Mouse (Mus musculus) retina, embryonic 14.5 days (tissue): Measurements from ENCODE around the gene Map7.
A peak's percentile ranks its signal among the peaks of the same experiment; 100 is the strongest.

Source experiments
- DNase-seq: peaks from one replicate; pipeline ENCODE4 v3.0.0-alpha.2; 2015; ENCODE audit warnings: low spot score

Gene Map7

GRCm38 (mm10) chr10:20287369-20287768 lies 139.1 kb downstream of the Map7 start:
- peak; percentile 8 for DNase-seq

GRCm38 (mm10) chr10:20290467-20290883 lies 142.2 kb downstream of the Map7 start:
- peak; percentile 98 for DNase-seq

GRCm38 (mm10) chr10:20295961-20296360 lies 147.7 kb downstream of the Map7 start:
- DNase-seq, result no peak

GRCm38 (mm10) chr10:20298152-20298920 lies 150.1 kb downstream of the Map7 start:
- no peak for DNase-seq

GRCm38 (mm10) chr10:20299114-20299513 lies 150.8 kb downstream of the Map7 start:
- no peak for DNase-seq

- DNase-seq, result no peak
Measured at GRCm38 (mm10) chr10:20310969-20311769, 162.9 kb downstream of the Map7 start.

- peak; percentile 100 for DNase-seq
Measured at GRCm38 (mm10) chr10:20311918-20312735, 163.9 kb downstream of the Map7 start, which contains the start of gene Bclaf1. Gene Bclaf1 (plus strand): TSS chr10:20312469.

- peak; percentile 92 for DNase-seq
Measured at GRCm38 (mm10) chr10:20312736-20313301, 164.5 kb downstream of the Map7 start.

GRCm38 (mm10) chr10:20313447-20313846 lies 165.2 kb downstream of the Map7 start:
- DNase-seq, result no peak

GRCm38 (mm10) chr10:20313941-20314340 lies 165.7 kb downstream of the Map7 start:
- no peak for DNase-seq

GRCm38 (mm10) chr10:20314797-20315196 lies 166.5 kb downstream of the Map7 start:
- peak; percentile 58 for DNase-seq

GRCm38 (mm10) chr10:20317466-20317865 lies 169.2 kb downstream of the Map7 start:
- no peak for DNase-seq

- DNase-seq, result no peak
Measured at GRCm38 (mm10) chr10:20326226-20326625, 178.0 kb downstream of the Map7 start.
